Mouse (Mus musculus) cerebellum, adult 8-10 months (tissue): ENCODE measurements at regions not wholly inside any gene's neighbourhood (a gene's known extent, or its start where the extent isn't known, plus 50 kb on each side); places are given as distances from the start of the nearest gene placed in this dataset.

ENCODE experiments used
- DNase-seq: peaks from one replicate; pipeline ENCODE4 v3.0.0; 2022

DNA sequence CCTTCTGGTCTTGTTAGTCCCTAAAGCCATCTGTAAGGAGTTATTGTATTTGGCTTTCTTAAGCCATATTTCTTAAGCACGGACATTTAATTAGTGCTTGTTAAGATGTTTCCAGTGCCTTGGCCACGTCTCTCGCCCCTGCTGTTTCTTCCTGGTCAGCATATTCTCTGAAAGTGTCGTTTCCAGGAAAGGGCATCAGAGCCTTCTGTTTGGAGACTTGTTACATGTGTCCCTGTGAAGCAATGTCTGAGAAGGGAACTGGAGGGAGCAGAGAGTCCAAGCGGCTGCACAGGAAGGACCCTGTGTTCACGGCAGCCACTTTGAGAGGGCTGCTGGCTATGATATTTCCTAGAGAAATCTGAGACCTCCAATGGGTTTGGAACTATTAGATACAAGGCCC, 320.7 kb downstream of the Mtx2 start:
- DNase-seq = no peak

DNA sequence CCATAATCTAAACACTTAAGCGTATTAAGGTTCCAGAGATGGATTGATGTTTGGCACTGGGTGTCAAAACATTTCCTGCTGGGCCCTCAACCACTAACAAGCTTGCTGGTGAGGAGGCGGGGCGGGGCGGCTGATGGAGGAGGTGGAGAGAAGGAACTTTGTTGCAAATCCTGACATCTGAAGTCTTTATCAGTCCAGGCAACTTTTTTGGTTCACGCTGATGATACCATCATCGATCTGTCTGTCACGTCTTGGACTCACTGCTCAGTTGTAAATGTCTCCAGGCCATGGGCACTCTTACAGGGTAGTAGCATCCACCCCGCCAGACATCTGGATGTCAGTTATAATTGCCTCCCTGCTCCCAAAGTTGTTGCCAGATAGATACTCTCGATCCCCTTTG, 321.8 kb downstream of the Mtx2 start:
- DNase-seq = no peak

DNA sequence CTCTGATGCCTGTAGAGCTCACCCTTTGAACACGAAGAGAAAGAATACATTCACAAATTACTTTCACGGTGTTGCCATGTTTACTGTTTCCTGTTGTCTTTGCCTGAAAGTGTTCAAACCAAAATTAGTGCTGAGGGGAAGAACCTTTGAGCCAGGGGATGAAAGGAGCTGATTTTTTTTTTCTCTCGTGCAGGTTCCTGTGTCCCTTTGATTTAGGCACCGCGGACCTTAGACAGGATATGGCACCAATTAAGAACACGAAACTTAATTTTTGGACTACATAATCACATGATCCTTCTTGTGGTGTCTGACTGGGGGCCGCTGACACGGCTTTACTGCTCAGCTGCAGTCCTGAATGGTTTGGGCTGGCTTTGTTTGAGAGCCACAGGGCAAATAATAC, 322.4 kb downstream of the Mtx2 start:
- no peak for DNase-seq

DNA sequence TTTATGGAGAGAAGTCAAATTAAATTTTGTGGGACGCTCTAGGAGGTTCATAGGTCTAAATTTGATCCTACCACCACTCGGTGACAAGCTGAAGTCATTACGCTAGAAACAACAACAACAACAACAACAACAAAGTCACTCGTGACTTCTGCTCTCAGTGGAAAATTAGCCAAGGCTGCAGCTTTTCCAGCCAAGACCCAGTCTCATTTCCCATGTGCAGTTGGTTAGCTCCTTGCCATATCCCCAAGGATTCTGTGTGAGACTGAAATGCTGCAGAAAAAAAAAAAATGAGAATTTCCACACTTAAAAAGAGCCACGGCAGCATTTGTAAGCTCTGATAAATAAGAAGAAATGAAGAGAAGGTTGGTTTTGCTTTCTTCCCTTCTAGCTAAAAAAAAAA, 323.4 kb downstream of the Mtx2 start:
- no peak for DNase-seq

DNA sequence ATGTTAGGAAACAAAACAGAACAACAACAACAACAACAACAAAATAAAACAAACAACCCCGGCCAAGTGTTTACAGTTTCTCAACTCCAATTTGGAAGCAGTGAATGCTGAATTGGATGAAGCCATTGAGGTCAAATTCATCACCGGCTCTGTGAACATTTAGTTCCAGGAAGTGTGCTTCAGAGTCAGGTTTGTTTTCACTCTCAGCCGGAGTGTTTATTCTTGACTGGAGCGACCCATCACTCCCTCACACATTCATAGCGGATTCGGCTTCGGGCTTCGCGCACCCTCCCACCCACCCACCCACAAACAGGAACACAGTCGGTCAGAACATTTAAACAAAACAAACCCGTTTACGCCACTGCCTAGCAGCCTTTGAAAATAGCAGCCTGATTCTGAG, 324.0 kb downstream of the Mtx2 start:
- no peak for DNase-seq

DNA sequence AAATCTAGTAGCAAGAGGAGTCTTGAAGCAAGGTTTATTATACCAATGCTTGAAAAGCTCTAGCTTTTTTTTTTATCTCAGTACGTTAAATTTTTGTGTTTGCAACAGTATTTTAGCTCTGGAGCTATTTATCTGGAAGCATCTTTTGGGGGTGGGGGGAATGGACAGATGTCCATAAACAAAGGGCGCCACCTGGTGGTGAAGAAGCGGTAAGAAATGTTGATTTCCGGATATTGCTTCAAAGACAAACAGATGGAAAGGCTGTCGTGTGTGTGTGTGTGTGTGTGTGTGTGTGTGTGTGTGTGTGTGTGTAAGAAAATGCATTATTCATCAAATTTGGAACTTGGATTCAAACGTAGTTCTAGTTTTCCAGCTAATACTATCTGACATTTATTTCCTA, 325.4 kb downstream of the Mtx2 start:
- DNase-seq = peak; percentile 4

DNA sequence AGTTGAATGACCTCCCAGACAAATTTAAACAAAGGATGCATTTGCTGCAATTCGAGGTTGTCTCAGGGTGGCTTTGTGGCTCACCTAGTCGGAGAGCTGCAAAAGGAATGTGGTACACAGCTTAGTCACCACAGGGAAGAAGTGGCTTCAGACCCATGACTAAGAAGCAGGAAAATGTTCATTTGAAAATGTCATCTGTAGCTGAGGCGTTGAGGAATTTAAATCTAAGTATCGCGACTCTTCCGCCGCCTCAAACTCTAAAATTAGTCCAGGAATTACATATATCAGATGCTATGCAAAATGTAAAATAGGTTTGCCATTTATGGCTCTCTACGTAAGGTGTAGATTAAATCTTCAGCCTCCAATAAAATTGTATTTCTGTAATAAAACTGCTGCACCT, 325.9 kb downstream of the Mtx2 start:
- DNase-seq = no peak

DNA sequence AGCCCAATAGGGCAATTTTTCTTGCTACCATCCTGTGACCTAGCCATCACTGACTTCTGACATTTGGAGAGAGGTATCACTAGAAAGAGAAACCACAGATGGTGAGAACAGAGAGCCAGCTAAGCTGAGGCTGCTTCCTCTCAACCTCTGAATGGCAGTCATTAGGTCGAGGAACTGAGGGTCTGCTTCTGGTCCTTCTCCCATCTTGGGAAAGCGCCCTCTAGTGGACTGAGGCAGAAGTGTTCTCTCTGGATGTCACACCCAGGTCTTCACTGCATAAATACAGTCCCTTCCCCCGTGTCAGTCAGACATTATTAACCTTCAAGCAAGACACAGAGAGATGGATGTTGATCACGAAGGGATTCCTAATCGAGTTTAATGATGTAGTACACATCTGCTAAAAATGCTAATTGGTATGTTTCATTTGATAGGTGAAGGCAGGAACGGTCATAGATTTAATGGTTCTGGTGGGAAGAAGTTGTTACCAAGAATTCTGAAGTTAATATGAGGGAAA, 326.9 kb downstream of the Mtx2 start:
- no peak for DNase-seq

DNA sequence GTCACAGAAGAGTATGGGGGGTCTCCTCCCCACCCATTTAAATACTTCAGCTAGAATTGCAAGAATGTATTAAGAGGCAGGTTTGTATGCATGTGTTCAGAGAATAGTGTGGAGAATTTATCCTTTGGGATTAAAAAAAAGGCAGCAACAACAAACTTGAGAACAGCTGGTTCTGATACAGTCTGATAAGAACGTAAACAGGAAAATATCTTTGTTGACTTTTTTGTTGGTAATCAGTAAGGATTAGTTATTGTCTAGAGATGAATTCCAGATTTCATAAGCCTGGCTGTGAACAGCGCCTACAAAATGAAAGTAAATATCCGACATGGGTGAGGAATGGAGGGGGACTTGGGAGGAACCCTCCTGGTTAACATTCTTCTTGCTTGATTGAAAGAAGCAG, 328.8 kb downstream of the Mtx2 start:
- no peak for DNase-seq

DNA sequence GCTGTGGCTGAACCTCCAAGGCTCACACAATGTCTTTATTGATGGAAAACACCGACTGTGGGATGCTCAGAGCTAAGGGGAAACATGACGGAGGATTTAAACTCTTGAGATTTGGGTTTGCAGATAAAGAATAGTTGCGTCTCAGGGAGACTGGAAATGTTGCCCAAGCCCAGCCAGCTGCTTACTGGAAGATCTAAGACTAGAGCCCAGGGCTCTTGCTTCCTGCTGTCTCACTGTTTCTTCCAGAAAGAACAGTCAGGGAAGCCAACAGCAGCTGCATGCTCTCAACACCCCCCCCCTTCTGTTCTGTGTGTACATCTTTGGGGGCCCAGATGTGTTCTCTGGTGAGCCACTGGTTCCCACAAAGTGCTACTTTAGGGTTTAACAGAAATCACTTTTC, 333.0 kb downstream of the Mtx2 start:
- no peak for DNase-seq

DNA sequence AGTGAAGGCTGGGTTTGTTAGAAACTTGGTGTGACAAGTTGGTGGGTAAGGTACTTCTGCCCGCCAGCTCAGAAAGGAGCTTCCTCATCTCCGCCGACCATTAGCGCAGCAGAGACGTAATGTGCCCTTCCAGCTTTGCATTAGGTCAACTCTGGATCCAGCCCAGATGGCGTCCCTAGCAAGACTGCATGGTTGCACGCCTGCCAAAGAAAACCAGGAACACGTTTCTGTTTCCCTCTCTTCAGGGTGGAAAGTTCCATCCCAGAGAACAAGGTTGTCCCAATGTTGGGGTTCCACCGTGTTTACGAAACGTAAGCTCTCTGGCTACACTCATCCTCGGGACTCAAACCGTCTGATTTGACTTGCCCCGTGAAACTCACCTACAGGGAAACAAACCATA, 335.5 kb downstream of the Mtx2 start:
- DNase-seq = no peak

DNA sequence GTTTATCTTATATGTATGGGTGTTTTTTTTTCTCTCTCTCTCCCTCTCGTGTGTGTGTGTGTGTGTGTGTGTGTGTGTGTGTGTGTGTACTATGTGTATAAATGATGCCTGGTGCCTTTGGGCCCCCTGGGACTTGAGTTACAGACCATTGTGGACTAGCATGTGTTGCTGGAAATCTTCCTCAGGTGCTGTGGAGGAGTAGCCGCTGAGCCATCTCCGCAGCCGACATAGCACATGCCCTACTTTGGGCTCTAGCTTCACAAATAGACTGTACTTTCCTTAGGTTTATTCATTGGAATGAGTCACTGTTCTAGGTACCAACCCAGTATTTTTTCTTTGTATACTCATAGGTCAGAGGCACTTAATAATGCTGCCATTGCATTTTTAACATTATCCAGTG, 339.4 kb downstream of the Mtx2 start:
- DNase-seq = no peak

DNA sequence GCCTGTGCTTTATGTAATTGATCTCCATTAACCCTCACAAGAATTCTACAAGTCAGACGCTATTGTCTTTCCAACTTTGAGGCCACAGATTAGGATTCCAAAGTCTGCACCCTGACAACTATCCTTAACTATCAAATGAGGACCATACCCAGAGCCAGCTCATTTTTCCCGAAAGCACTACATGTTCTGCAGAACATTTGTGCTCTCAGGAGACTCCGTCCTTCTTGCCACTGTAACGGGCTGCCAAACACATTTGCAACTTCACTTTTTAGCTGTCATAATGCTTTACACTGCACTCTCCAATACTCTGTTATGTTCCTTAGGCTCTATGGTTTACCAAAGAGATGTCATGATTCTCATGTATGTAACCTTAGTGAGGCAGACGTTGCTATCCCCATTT, 350.7 kb downstream of the Mtx2 start:
- no peak for DNase-seq

DNA sequence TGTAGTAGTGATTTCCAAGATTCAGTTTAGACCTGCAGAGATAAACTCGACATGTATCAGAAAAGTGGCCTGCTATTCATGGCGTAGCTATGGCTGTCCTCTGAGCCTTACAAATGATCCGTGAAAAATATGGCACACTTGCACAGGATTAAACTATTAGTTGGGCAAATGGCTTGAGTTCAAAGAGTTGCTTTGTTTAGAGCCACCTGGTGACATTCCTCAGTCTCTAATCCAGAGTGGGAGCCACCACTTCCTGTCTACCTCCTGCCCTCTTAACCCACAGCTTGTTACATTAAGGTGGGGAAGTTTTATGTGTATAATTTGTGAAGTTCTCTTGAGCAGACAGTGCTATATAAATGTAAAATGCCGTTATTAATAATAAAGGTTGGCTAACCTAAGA, 357.7 kb downstream of the Mtx2 start:
- no peak for DNase-seq

DNA sequence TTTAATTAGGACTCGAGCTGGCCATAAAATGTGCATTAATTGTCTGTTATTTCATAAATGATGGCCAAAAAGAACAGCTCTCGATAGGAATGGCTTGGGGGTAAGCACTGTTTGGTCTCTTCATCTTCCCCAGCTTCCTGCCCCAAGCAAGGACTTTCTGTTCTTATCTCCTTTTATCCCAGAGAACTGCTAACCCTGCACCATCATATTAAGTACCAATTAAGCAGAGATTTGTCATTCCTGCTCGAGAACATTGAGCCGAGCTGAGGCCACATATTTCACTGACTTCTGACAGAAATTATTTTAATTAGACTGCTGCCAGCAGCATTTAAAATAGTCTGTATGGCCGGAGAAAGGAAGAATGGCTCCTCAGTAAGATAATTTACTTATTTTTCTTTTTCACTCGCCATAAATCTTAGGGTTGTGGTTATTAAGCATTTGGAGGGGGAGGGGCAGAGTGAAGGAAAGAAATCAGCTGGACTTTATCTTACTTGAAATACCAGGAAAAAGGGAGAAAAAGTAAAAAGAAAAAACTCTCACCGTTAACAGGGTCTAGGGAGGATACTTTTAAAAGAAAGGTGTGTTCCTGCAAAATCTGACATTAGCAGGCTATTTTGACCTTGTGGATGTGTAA, 377.1 kb downstream of the Mtx2 start:
- no peak for DNase-seq

DNA sequence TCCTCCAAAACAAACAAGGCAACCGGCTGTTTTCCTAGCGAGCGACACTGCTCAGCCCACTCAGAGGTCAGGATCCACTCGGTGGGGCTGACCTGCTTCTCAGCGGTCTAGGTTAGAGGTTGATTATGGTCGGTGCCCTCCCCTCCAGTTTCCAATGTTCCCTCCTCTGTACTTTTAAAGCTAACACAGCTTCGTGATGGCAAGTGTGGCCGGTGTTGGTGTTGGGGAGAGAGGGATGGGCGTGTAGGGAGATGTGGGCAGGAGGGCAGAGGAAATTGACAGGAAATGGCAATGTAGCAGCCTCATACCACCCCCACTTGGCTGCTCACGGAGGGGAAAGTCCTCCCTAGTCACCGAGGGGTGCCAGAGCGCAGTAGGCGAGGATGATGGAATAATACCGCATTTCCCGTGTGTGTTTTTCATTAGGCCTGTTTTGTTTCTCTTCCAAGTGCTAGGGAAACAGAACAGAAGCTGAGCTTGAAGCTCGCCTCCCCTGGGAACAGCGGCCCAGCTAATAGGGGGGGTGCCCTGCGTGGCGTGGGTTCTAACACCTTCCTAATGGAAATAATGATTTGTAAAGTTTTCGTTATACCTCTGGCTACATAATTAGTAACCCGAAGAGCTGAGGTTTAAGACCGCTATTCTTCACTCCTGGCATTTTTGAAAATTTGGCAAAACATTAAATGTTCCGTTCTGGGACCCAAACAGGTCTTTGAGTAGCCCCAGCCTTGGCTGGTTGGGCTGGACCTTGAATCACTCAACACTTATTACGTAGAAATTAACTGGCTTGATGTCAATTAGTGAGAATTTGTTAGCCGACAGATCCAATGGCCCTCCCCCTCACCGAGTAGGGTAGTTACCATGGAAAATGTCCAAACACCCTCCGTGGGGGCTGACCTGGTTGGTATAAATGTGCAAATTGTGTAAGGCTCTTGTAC, 383.5 kb downstream of the Mtx2 start:
- no peak for DNase-seq

DNA sequence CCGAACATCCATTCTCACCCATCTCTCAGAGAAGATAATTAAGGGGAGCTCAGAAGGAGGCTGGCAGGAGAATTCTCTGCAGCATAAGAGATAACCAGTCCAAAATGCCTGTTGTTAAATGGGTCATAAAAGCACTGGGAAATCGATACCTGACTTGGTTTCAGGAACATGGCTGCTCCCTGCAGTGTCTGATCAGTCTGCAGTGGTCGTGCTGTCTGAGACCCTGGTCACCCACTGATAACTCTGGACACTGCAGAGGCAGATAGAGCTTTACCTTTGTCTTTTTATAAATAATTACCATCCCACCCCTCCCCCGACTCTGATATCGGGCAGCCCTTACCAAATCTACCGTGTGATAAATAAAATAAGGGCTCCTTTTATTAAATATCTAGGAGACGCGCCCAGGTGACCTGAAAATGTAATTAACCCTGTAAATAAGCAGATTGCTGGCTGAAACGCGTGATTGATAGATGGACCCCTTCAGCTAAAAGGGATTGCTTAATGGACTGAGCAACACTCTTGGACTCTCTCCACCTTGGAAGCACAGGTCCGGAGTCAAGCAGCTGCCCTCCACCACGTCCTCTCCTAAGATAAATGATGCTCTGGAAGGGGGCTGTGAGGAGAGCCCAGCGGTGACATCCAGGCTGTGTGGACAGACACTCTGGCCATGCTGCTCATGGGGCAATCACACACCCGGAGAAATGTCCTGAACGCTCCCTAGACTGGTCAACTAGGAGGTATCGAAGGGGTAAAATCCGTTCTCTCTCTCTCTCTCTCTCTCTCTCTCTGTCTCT, 384.4 kb downstream of the Mtx2 start:
- no peak for DNase-seq

DNA sequence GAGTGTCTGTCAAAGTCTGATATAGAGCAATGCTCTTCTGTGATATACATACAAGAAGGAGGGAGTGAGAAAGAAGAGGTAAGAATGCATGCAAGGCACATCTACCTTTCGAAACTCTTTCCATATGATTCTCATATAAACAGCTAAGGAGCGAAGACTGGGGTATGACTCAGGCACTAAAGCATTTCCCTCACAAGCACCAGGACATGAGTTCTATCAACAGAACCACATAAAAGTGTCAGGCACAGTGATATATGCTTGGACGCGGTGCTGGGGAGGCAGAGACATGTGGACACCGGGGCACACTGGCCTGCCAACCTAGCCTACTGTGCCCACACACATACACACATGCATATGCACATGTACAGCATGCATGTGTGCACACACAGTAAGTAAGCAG, 391.3 kb downstream of the Mtx2 start:
- no peak for DNase-seq

DNA sequence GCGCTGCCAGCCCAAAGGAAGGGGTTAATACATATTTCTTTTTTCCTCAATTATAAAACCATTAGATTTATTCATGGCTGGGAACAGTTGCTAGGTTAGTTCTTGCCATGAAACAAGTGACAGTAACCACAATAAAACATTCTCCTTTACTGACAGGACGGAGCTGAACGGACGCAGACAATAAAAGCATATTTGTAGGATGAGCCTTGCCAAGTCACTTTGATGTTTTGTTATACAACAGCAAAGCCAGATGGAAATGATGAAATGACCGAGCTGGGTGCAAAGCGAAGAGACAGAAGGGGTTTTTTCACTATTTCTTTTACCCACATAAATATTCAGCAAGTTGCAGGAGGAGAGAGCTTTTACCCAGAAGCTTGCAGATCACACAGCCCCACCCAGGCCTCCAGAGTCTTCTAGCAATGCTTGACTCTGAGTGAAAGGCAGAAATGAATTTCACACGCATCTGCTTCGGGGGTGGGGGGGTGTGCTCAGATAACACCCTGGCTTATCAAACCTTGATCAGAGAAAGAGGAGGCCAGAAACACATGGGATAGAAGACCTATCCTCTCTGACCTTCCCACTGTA, 395.3 kb downstream of the Mtx2 start:
- DNase-seq = no peak

DNA sequence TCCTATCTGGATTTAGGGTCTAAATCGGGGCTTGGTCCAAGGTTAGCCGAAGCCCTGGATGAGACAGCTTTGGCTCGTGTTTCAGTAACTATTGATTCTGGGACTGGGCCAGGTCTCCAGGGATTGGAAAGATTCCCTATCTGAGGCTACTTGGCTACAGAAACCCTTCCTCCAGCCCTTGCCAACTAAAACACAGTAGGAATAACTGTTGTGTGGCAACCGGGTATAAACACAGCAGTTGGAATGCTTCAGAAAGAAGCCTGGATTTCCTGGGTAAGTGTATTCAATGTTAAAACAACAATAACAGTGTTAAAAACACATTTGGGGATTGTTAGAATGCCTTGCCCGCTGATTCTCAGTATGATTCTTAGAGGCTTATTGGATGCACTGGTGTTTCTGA, 398.8 kb downstream of the Mtx2 start:
- DNase-seq = peak; percentile 4

DNA sequence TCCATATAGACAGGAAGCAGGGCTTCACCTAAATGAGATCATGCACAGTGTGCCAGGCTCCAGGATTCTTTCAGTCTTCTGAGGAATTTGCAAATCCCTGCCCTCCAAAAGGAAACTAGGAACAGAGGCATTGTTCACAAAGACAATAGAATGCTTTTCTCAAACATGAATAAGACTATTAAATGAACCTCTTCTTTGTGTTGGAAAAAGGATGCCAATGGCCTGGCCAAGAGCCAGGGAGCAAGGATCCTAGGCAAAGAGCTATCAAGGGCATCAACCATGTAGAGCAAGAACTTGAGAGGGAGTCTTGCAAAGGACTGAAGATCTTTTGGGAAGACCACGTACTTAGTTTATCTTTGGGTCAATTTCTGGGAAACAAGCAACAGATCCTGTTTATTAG, 415.4 kb downstream of the Mtx2 start:
- DNase-seq = no peak

DNA sequence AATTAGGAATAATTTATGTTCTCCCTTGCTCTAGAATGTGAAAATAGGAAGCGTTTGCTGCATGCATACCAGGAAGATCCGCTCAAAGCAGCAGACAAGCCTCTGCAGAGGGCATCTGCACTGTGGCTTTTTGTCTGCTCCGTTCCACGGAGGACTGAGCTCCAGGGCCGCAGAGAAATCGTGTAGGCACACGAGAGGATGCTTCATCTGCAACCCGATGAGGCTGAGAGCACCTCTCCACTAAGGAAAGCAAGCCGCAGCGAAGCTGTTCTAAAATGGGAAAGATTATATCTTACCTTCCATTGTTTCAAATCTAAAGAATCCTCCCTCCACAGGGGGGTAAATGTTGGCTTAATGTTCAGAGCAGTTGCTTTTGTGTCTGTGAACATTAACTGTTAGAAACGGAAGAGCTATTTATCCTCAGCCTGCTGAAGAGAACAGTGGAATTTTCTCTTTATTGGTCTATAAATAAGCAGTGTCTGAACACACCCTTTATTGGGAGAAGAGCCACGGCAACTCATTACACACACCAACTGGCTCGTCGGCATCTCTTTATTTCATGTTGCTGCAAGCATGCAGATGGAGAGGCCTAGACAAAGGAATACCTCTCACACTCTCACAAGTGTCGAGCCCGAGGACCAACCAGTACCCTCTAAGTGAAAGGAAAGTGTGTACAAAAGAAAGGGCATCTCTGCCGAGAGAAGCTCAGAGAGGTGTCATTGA, 414.6 kb upstream of the Hnrnpa3 start:
- no peak for DNase-seq

DNA sequence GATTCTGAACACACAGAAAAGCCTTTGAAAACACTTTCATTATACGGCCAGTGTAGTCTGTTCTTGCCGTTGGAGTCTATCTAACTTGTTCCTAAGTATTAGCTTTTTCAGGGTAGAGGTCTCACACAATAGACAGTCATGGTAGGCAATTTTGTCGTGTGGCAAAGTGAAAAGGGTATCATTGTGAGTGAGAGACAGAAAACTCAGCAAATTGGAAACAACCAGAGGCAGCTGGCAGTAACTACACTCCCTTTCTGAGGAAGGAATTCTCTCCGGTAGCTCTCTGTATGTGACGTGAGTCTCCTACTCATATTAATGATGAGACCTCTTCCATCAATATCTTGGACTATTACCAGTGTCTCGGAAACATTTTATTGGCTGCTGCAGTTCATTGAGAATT, 413.8 kb upstream of the Hnrnpa3 start:
- no peak for DNase-seq
